Mouse (Mus musculus) brain, adult 2 months (tissue): ENCODE results near the gene Fhit.
A peak's percentile ranks its signal among the peaks of the same experiment; 100 is the strongest.

Experiments used
- DNase-seq: peaks from one replicate; pipeline ENCODE4 v3.0.0; 2011; ENCODE audit warnings: low read depth, low spot score

The Fhit gene

GRCm38 (mm10) chr14:10526800-10527199, 635.0 kb downstream of the Fhit start:
- no peak for DNase-seq

GRCm38 (mm10) chr14:10525786-10526185, 636.0 kb downstream of the Fhit start:
- no peak for DNase-seq

GRCm38 (mm10) chr14:10514026-10514425, 647.8 kb downstream of the Fhit start:
- no peak for DNase-seq

- no peak for DNase-seq
Measured at GRCm38 (mm10) chr14:10509252-10509651, 652.6 kb downstream of the Fhit start.

GRCm38 (mm10) chr14:10507560-10507959, 654.3 kb downstream of the Fhit start:
- no peak for DNase-seq

GRCm38 (mm10) chr14:10485798-10486197, 676.0 kb downstream of the Fhit start:
- peak; percentile 27 for DNase-seq

GRCm38 (mm10) chr14:10482851-10483613, 678.8 kb downstream of the Fhit start:
- DNase-seq, result peak; percentile 67

GRCm38 (mm10) chr14:10481370-10481769, 680.5 kb downstream of the Fhit start:
- no peak for DNase-seq

GRCm38 (mm10) chr14:10480681-10481080, 681.2 kb downstream of the Fhit start:
- no peak for DNase-seq

- DNase-seq, result peak; percentile 34
Measured at GRCm38 (mm10) chr14:10453001-10453861, 708.6 kb downstream of the Fhit start.

- DNase-seq, result peak; percentile 67
Measured at GRCm38 (mm10) chr14:10452234-10452633, 709.6 kb downstream of the Fhit start.

GRCm38 (mm10) chr14:10445360-10445759, 716.5 kb downstream of the Fhit start:
- DNase-seq, result no peak

GRCm38 (mm10) chr14:10439007-10439749, 722.7 kb downstream of the Fhit start:
- no peak for DNase-seq

GRCm38 (mm10) chr14:10436193-10436592, 725.6 kb downstream of the Fhit start:
- no peak for DNase-seq

- no peak for DNase-seq
Measured at GRCm38 (mm10) chr14:10432502-10432901, 729.3 kb downstream of the Fhit start.

GRCm38 (mm10) chr14:10430396-10431000, 731.3 kb downstream of the Fhit start:
- no peak for DNase-seq

GRCm38 (mm10) chr14:10423499-10423898, 738.3 kb downstream of the Fhit start:
- DNase-seq, result peak; percentile 32

GRCm38 (mm10) chr14:10422261-10422660, 739.6 kb downstream of the Fhit start:
- no peak for DNase-seq

- DNase-seq, result no peak
Measured at GRCm38 (mm10) chr14:10415068-10415467, 746.8 kb downstream of the Fhit start.

- DNase-seq, result no peak
Measured at GRCm38 (mm10) chr14:10409306-10409962, 752.4 kb downstream of the Fhit start.

GRCm38 (mm10) chr14:10405346-10405745, 756.5 kb downstream of the Fhit start:
- peak; percentile 84 for DNase-seq
